Mouse (Mus musculus): ENCODE measurements at regions not wholly inside any gene's neighbourhood (a gene's known extent, or its start where the extent isn't known, plus 50 kb on each side); places are given as distances from the start of the nearest gene placed in this dataset.

- no peaks in the 10 kb centered on the region for H3K27me3 ChIP-seq (ENCODE audit: insufficient read depth, low read length)
- H3K36me3 ChIP-seq (ENCODE audit: insufficient read depth) = no peaks in the 10 kb centered on the region
- H3K4me3 ChIP-seq (ENCODE audit: low read depth, low read length) = no peak overlapping the region
- ATAC-seq (no peak), DNase-seq (no peak)
- H3K4me2 ChIP-seq (ENCODE audit: low read depth) = no peak overlapping the region
- no peak for TF ChIP-seq CTCF (IDR thresholded peaks at IDR 0.05; ENCODE audit: low read depth)
- 72% methylated on average over 3 of the region's 3 CpGs for WGBS
- no peaks in the 10 kb centered on the region for H3K9me3 ChIP-seq (ENCODE audit: low read length)
- no peaks in the 10 kb centered on the region for H3K4me1 ChIP-seq (ENCODE audit: insufficient read depth)
- no peak overlapping the region for H3K27ac ChIP-seq (ENCODE audit: low read depth, low read length)
- no peak overlapping the region for H3K9ac ChIP-seq
Observed at GRCm38 (mm10) chr17:62959146-62959545, 78.0 kb upstream of the Efna5 start.

- no peaks in the 10 kb centered on the region for H3K4me1 ChIP-seq (ENCODE audit: insufficient read depth)
- H3K4me3 ChIP-seq (ENCODE audit: low read depth, low read length) = no peak overlapping the region
- TF ChIP-seq CTCF (IDR thresholded peaks at IDR 0.05; ENCODE audit: low read depth) = no peak
- WGBS = 69% methylated on average over 1 of the region's 1 CpGs
- H3K27me3 ChIP-seq (ENCODE audit: insufficient read depth, low read length) = no peaks in the 10 kb centered on the region
- H3K27ac ChIP-seq (ENCODE audit: low read depth, low read length) = no peak overlapping the region
- H3K9ac ChIP-seq = no peak overlapping the region
- H3K4me2 ChIP-seq (ENCODE audit: low read depth) = no peak overlapping the region
- DNase-seq (no peak), ATAC-seq (no peak)
- H3K36me3 ChIP-seq (ENCODE audit: insufficient read depth) = no peaks in the 10 kb centered on the region
- H3K9me3 ChIP-seq (ENCODE audit: low read length) = no peaks in the 10 kb centered on the region
Observed at GRCm38 (mm10) chr17:62947537-62948193, 66.5 kb upstream of the Efna5 start.

- TF ChIP-seq CTCF (IDR thresholded peaks at IDR 0.05; ENCODE audit: low read depth) = no peak
- DNase-seq (peak; percentile 10), ATAC-seq (peak; percentile 38; the same call in 1 of the 2 replicates)
- Histone ChIP-seq H3K9me3 (ENCODE audit: low read length) (no peaks in the 10 kb centered on the region), H3K36me3 (ENCODE audit: insufficient read depth) (no peaks in the 10 kb centered on the region), H3K4me1 (ENCODE audit: insufficient read depth) (peaks cover 8% of the 10 kb centered on the region; the same call in 1 of the 2 replicates), H3K4me2 (ENCODE audit: low read depth) (peak overlapping the region; percentile 37), H3K4me3 (ENCODE audit: low read depth, low read length) (no peak overlapping the region; the same call in 1 of the 2 replicates), H3K27me3 (ENCODE audit: insufficient read depth, low read length) (no peaks in the 10 kb centered on the region), H3K9ac (no peak overlapping the region), H3K27ac (ENCODE audit: low read depth, low read length) (no peak overlapping the region)
- 15% methylated on average over 7 of the region's 7 CpGs for WGBS
Observed at GRCm38 (mm10) chr17:62940573-62941252, 59.6 kb upstream of the Efna5 start.

DNA sequence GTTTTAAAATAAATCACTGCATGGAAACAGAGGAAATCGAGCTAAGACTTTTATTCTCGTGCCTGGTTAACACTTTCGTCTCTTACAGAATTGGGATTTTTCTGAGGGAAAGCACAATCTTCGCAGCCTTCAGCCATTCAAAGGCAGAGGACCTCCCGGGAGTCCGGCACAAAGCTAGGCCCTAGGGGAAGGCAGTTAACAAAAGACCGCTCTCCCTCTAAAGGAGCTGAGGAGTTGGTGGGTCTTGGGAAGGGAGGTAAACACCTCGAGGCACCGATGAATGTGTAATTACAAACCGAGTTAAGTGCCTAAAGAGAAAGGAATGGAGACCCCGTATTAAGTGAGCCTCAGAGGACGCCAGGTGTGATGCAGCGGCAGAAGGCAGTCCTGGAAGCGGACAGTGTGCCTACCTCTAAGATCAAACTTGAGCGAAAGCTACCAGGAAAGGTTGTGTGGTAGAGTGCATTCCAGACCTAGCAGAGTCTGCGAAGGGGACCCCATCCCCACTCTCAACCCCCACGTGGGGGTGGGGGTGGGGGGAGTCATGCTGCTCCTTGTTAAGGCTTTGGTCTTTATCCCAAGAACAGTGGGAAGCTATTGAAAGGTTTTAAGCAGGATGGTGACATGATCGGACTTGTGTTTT is 58.9 kb upstream of the Efna5 start:
- Histone ChIP-seq H3K9me3 (ENCODE audit: low read length) (no peaks in the 10 kb centered on the region), H3K9ac (no peak overlapping the region), H3K27ac (ENCODE audit: low read depth, low read length) (no peak overlapping the region), H3K36me3 (ENCODE audit: insufficient read depth) (no peaks in the 10 kb centered on the region), H3K4me1 (ENCODE audit: insufficient read depth) (peaks cover 8% of the 10 kb centered on the region; the same call in 1 of the 2 replicates), H3K4me3 (ENCODE audit: low read depth, low read length) (peak overlapping the region; percentile 7; the same call in 1 of the 2 replicates), H3K4me2 (ENCODE audit: low read depth) (peak overlapping the region; percentile 37), H3K27me3 (ENCODE audit: insufficient read depth, low read length) (no peaks in the 10 kb centered on the region)
- WGBS = 9% methylated on average over 18 of the region's 18 CpGs
- DNase-seq (no peak), ATAC-seq (peak; percentile 23; the same call in 1 of the 2 replicates)
- TF ChIP-seq CTCF (IDR thresholded peaks at IDR 0.05; ENCODE audit: low read depth) = no peak

DNA sequence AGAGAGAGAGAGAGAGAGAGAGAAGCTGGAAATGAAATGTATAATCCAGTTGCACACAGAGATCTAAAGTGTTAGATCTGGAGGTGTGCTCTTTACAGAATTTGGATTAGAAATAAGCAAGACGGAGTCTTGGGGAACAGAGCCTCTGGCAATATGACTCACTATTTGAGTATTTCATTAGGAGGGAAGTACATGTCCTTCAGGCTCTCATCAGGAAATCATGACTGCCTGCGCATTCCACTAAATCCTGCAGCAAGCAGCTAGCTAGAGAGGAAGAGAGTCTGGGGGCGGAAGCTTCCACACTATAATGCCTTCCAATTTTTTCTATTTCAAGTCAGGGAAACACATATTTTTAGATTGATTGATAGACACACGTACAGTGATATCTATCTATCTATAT is 58.1 kb upstream of the Efna5 start:
- H3K4me3 ChIP-seq (ENCODE audit: low read depth, low read length) = no peak overlapping the region
- H3K9me3 ChIP-seq (ENCODE audit: low read length) = no peaks in the 10 kb centered on the region
- TF ChIP-seq CTCF (IDR thresholded peaks at IDR 0.05; ENCODE audit: low read depth) = no peak
- H3K36me3 ChIP-seq (ENCODE audit: insufficient read depth) = no peaks in the 10 kb centered on the region
- peaks cover 8% of the 10 kb centered on the region; the same call in 1 of the 2 replicates for H3K4me1 ChIP-seq (ENCODE audit: insufficient read depth)
- DNase-seq = peak; percentile 32
- H3K27ac ChIP-seq (ENCODE audit: low read depth, low read length) = no peak overlapping the region
- ATAC-seq = no peak; the same call in 1 of the 2 replicates
- no peaks in the 10 kb centered on the region for H3K27me3 ChIP-seq (ENCODE audit: insufficient read depth, low read length)
- no peak overlapping the region for H3K9ac ChIP-seq
- no peak overlapping the region for H3K4me2 ChIP-seq (ENCODE audit: low read depth)
- WGBS = 59% methylated on average over 4 of the region's 4 CpGs

Measured in forebrain, postnatal 0 days (tissue).